Mouse (Mus musculus) kidney, adult 2 months (tissue): ENCODE data around the gene Ifi35.

Experiments used
- CTCF ChIP-seq: fragments of 200-500 bp; conservative IDR thresholded peaks from 2 replicates; pipeline ENCODE4 v1.5.1; 2011; ENCODE audit warnings: low read depth, mild to moderate bottlenecking, control low read depth, low read length, moderate library complexity, mixed read lengths; ENCODE audit not compliant: insufficient read depth, insufficient read length
- POLR2A ChIP-seq: fragments of 200-500 bp; IDR thresholded peaks from one replicate; pipeline ENCODE4 v1.6.1; 2011; ENCODE audit warnings: low read depth, low read length, control low read depth

DNA sequence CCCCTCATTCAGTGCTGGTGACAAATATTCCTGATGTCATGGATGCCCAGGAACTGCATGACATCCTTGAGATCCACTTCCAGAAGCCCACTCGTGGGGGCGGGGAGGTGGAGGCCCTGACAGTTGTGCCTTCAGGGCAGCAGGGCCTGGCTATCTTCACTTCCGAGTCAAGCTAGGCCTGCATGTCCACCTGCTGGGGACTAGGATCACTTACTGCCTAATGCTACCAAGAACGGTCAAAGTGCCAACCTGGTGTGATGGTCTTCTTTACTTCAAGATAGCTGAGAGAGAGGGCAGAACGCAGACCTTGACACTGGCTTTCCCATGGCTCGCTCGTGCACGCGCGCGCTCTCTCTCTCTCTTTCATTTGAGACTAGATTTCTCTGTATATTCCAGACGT lies 10.0 kb downstream of the Ifi35 start:
- TF ChIP-seq POLR2A (no peak), CTCF (no peak)
